Mouse (Mus musculus): ENCODE data around the gene Vps51.

The Vps51 gene

GRCm38 (mm10) chr19:6079983-6080480 is 3.0 kb upstream of the Vps51 start, which contains the start of gene Tmem262:
TSS of gene Tmem262 (plus strand) at chr19:6080033.
- no peak for DNase-seq (ENCODE audit: low spot score)

- no peak for DNase-seq (ENCODE audit: low spot score)
These were observed 3.1 kb downstream of the Vps51 start for GRCm38 (mm10) chr19:6073889-6074288.

GRCm38 (mm10) chr19:6071261-6071660 is 5.8 kb downstream of the Vps51 start:
- no peak for DNase-seq (ENCODE audit: low spot score)

- no peak for DNase-seq (ENCODE audit: low spot score)
These were observed 6.3 kb downstream of the Vps51 start for GRCm38 (mm10) chr19:6070571-6071250.

- no peak for DNase-seq (ENCODE audit: low spot score)
These were observed 7.2 kb downstream of the Vps51 start for GRCm38 (mm10) chr19:6069851-6070250.

- DNase-seq (ENCODE audit: low spot score), result no peak
These were observed 8.1 kb downstream of the Vps51 start for GRCm38 (mm10) chr19:6068951-6069350.

- peak; percentile 89 for DNase-seq (ENCODE audit: low spot score)
These were observed 9.2 kb downstream of the Vps51 start, which contains the start of gene Tm7sf2 for GRCm38 (mm10) chr19:6067724-6068415. TSS of gene Tm7sf2 (minus strand) at chr19:6068373.

GRCm38 (mm10) chr19:6067011-6067723 is 9.9 kb downstream of the Vps51 start:
- peak; percentile 85 for DNase-seq (ENCODE audit: low spot score)

- no peak for DNase-seq (ENCODE audit: low spot score)
These were observed 10.5 kb downstream of the Vps51 start for GRCm38 (mm10) chr19:6066571-6066970.

- no peak for DNase-seq (ENCODE audit: low spot score)
These were observed 13.9 kb downstream of the Vps51 start for GRCm38 (mm10) chr19:6063081-6063480.

GRCm38 (mm10) chr19:6062418-6062817 is 14.6 kb downstream of the Vps51 start:
- DNase-seq (ENCODE audit: low spot score), result no peak

- DNase-seq (ENCODE audit: low spot score), result peak; percentile 52
These were observed 15.3 kb downstream of the Vps51 start for GRCm38 (mm10) chr19:6061641-6062302.

- peak; percentile 95 for DNase-seq (ENCODE audit: low spot score)
These were observed 16.0 kb downstream of the Vps51 start, which contains the start of gene Znhit2 for GRCm38 (mm10) chr19:6061021-6061533. TSS of gene Znhit2 (plus strand) at chr19:6061192.

GRCm38 (mm10) chr19:6058966-6059365 is 18.1 kb downstream of the Vps51 start:
- no peak for DNase-seq (ENCODE audit: low spot score)

GRCm38 (mm10) chr19:6058513-6058912 is 18.5 kb downstream of the Vps51 start:
- DNase-seq (ENCODE audit: low spot score), result no peak

- DNase-seq (ENCODE audit: low spot score), result peak; percentile 97
These were observed 19.5 kb downstream of the Vps51 start, which contains the start of the genes Mrpl49 and Fau for GRCm38 (mm10) chr19:6057313-6058096. TSS of gene Mrpl49 (minus strand) at chr19:6057785. TSS of gene Fau (plus strand) at chr19:6057844.

GRCm38 (mm10) chr19:6056696-6057095 is 20.3 kb downstream of the Vps51 start:
- DNase-seq (ENCODE audit: low spot score), result no peak

GRCm38 (mm10) chr19:6054296-6054695 is 22.7 kb downstream of the Vps51 start:
- no peak for DNase-seq (ENCODE audit: low spot score)

GRCm38 (mm10) chr19:6052516-6052915 is 24.5 kb downstream of the Vps51 start:
- DNase-seq (ENCODE audit: low spot score), result no peak

GRCm38 (mm10) chr19:6048681-6049410 is 28.2 kb downstream of the Vps51 start:
- DNase-seq (ENCODE audit: low spot score), result no peak

All from c-Kit-positive CD71-positive TER-119-positive erythroid progenitor cells, embryonic 14.5 days (primary cell).